Mouse (Mus musculus): ENCODE measurements at regions not wholly inside any gene's neighbourhood (a gene's known extent, or its start where the extent isn't known, plus 50 kb on each side); places are given as distances from the start of the nearest gene placed in this dataset.

DNA sequence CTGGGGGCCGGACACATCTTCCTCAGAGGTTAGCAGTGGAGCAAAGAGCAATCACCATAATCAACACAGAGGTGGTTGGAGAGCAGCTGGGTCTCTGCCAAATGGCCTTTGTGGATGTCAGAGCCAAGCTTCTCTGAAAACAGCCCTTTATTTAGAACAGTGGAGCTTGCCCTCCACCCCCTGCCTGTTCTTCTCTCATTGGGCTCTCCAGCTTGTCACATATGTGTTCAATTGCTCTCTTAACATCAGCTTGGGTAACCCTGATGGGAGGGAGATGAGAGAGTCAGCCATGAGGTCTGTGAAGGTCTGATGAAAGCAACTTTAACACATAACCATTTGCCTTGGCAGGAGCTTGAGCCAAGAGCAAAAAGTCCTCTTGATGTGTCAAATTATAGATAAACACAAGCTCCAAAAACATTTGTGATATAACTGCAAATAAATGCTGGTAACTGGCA, 140.1 kb upstream of the Spdl1 start:
- DNase-seq, result no peak
- H3K9ac ChIP-seq, result no peak overlapping the region
- no peak overlapping the region for H3K4me2 ChIP-seq
- no peaks in the 10 kb centered on the region for H3K9me3 ChIP-seq (replicated peaks)
- no peak overlapping the region for H3K27ac ChIP-seq
- no peak for ATAC-seq (ENCODE audit: low read depth)
- H3K27me3 ChIP-seq, result no peaks in the 10 kb centered on the region
- no peak overlapping the region for H3K4me3 ChIP-seq (replicated peaks)
- H3K4me1 ChIP-seq (replicated peaks), result no peaks in the 10 kb centered on the region
- H3K36me3 ChIP-seq, result no peaks in the 10 kb centered on the region
- 26% methylated on average over 1 of the region's 1 CpGs for WGBS (ENCODE audit: insufficient replicate concordance)

DNA sequence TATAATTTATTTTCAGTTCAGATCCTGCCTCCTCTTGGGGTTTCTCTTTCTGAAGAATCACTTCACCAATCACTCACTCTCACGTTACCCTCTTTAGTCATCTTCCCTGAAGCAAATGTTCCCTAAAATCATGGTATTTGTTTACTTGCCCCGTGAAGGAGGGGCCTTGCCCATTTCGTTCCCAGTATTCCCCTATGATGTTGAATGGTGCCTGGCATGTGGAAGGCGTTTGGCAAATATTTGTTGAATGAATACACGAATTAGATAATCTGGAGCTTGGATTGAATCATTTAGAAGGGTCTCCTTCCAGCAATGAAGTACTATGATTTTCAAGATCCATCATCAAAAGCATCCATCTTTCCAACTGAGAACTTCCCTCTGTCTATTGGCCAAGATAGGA, 139.6 kb upstream of the Spdl1 start:
- H3K36me3 ChIP-seq, result no peaks in the 10 kb centered on the region
- H3K4me1 ChIP-seq (replicated peaks), result no peaks in the 10 kb centered on the region
- no peak overlapping the region for H3K27ac ChIP-seq
- ATAC-seq (ENCODE audit: low read depth) (no peak), DNase-seq (no peak)
- H3K9ac ChIP-seq, result no peak overlapping the region
- H3K9me3 ChIP-seq (replicated peaks), result no peaks in the 10 kb centered on the region
- no peaks in the 10 kb centered on the region for H3K27me3 ChIP-seq
- 36% methylated on average over 5 of the region's 5 CpGs for WGBS (ENCODE audit: insufficient replicate concordance)
- H3K4me2 ChIP-seq, result no peak overlapping the region
- no peak overlapping the region for H3K4me3 ChIP-seq (replicated peaks)

DNA sequence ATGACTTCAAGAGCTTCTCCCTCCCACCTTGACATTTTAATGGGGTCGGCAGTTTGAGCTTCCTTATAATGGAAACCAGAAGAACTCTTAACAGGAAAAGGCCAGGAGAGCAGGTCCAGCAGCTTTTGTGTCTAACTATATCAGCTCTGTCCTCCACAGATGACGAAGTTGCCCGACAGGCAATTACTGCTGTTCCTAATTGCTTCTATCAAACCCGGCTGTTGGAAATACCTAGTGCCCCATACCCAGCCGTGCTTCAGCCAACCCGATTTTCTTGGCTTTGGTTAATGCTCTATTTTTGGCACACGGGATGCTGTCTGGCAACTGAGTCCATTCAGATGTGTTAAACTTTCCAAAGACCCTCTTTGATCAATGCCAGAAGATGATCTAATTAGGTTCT, 125.8 kb upstream of the Spdl1 start:
- Histone ChIP-seq H3K4me3 (replicated peaks) (no peak overlapping the region), H3K4me2 (no peak overlapping the region), H3K36me3 (no peaks in the 10 kb centered on the region), H3K27ac (no peak overlapping the region), H3K9ac (no peak overlapping the region), H3K4me1 (replicated peaks) (no peaks in the 10 kb centered on the region), H3K27me3 (no peaks in the 10 kb centered on the region), H3K9me3 (replicated peaks) (no peaks in the 10 kb centered on the region)
- 61% methylated on average over 7 of the region's 7 CpGs for WGBS (ENCODE audit: insufficient replicate concordance)
- no peak for DNase-seq
- ATAC-seq (ENCODE audit: low read depth), result no peak

DNA sequence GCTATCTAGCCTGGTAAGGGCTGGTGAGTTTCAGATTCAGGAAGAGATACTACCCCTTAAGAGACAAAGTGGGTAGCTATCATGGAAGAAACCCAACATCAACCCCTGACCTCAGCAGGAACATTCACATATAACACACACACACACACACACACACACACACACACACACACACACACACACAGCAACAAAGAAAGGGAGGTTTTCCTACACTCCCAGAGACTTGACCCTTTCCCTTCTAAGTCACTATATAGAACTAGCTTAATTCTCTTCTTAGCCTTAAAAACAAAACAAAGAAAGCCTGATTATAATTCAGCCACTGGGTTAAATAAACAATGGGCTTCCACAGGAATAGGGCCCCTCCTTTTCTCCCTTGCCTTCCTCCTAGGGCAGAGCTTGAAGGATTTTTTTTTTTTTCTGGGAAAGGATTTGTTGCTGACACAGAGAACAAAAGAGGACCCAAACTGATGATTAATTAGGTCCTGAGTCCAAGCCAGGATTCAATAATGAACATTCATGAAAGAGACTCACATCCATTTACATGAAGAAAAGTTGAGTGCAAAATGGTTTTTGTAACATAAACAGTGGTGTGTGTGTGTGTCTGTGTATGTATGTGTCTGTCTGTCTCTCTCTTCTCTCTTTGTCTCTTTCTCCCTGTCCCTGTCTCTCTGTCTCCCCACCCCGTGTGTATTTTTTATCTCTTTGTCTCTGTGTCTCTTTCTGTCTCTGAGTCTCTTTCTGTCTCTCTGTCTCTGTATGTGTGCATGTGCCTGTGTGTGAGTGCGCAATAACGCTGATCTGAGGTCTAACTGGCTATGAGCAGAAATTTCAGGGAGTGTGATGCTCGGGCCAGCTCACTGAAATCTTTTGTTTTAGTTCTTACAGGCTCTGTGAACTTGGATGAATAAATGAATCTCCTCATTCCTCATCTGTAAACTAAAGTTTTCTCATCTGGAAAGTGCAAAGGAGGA, 108.3 kb upstream of the Spdl1 start:
- no peak for ATAC-seq (ENCODE audit: low read depth)

DNA sequence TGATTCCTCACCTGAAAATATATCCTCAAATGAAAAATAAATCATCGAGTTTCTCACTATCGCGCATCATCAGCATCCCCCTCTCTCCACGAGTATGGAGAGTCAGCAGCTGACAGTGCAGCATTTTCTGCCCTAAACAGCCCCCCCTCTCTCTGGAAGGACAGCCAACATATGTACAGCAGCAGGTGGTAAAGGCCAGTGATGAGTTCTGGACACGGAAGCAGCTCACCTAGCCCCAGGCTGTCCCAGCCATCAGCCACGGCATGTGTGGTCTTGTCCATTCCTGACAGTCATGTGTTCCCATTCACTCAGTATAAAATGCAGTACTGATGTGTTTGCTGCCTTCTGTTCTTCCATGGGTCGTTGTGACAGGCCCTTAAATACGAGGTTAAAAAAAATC, 106.7 kb upstream of the Spdl1 start:
- no peaks in the 10 kb centered on the region for H3K27me3 ChIP-seq
- H3K9ac ChIP-seq, result no peak overlapping the region
- H3K27ac ChIP-seq, result no peak overlapping the region
- no peaks in the 10 kb centered on the region for H3K36me3 ChIP-seq
- H3K4me1 ChIP-seq (replicated peaks), result no peaks in the 10 kb centered on the region
- no peaks in the 10 kb centered on the region for H3K9me3 ChIP-seq (replicated peaks)
- H3K4me2 ChIP-seq, result no peak overlapping the region
- ATAC-seq (ENCODE audit: low read depth), result no peak
- no peak for DNase-seq
- H3K4me3 ChIP-seq (replicated peaks), result no peak overlapping the region
- WGBS (ENCODE audit: insufficient replicate concordance), result 62% methylated on average over 8 of the region's 8 CpGs

More for the DNA sequence above, 108.3 kb upstream of the Spdl1 start:
- 54% methylated on average over 4 of the region's 4 CpGs for WGBS (ENCODE audit: insufficient replicate concordance)
- Histone ChIP-seq H3K9ac (no peak overlapping the region), H3K4me1 (replicated peaks) (no peaks in the 10 kb centered on the region), H3K4me3 (replicated peaks) (no peak overlapping the region), H3K27ac (no peak overlapping the region), H3K27me3 (no peaks in the 10 kb centered on the region), H3K36me3 (no peaks in the 10 kb centered on the region), H3K4me2 (no peak overlapping the region), H3K9me3 (replicated peaks) (no peaks in the 10 kb centered on the region)
- DNase-seq, result no peak

DNA sequence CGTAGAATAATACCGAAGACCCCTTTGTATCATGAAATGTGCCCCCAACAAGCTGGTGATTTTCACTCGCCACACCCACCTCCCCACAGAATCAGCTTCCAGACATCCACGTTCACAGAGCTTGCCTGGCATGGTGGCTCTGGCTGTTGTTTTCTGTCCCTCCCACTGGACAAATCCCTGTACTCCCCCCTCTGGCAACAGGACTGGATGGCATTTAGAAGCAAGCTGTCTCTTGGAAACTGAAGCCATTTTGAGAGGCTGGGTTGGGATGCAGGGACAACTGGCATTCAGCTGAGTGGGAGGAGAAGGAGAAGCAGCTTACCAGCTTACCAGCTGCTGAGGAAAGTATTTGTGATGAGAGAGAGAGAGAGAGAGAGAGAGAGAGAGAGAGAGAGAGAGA, 105.6 kb upstream of the Spdl1 start:
- WGBS (ENCODE audit: insufficient replicate concordance), result 64% methylated on average over 4 of the region's 4 CpGs
- DNase-seq (no peak), ATAC-seq (ENCODE audit: low read depth) (no peak)
- H3K9ac ChIP-seq, result no peak overlapping the region
- no peaks in the 10 kb centered on the region for H3K4me1 ChIP-seq (replicated peaks)
- no peaks in the 10 kb centered on the region for H3K27me3 ChIP-seq
- H3K9me3 ChIP-seq (replicated peaks), result no peaks in the 10 kb centered on the region
- no peak overlapping the region for H3K4me2 ChIP-seq
- no peaks in the 10 kb centered on the region for H3K36me3 ChIP-seq
- no peak overlapping the region for H3K27ac ChIP-seq
- no peak overlapping the region for H3K4me3 ChIP-seq (replicated peaks)

DNA sequence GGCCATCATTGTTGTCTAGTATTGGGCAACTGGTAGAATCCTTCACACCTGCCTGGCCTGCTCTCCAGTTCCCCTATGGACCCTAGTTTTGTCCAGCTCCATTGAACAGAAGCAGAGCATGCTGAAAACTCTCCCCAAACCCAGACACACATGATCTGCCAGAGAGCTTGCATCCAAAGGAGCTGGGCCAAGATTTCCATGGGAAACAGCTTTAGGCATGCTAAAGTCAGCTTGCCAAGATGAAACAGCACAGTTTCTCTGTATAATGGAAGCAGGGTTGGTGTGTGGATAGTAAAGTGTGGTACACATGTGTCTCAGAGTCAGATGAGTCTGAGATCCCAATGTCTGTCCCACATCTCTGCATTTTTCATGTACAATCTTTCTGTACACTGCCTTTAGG, 98.8 kb upstream of the Spdl1 start:
- no peak for DNase-seq
- Histone ChIP-seq H3K9me3 (replicated peaks) (no peaks in the 10 kb centered on the region), H3K9ac (no peak overlapping the region), H3K4me3 (replicated peaks) (no peak overlapping the region), H3K4me1 (replicated peaks) (no peaks in the 10 kb centered on the region), H3K4me2 (no peak overlapping the region), H3K36me3 (no peaks in the 10 kb centered on the region), H3K27me3 (no peaks in the 10 kb centered on the region), H3K27ac (no peak overlapping the region)
- no peak for ATAC-seq (ENCODE audit: low read depth)

DNA sequence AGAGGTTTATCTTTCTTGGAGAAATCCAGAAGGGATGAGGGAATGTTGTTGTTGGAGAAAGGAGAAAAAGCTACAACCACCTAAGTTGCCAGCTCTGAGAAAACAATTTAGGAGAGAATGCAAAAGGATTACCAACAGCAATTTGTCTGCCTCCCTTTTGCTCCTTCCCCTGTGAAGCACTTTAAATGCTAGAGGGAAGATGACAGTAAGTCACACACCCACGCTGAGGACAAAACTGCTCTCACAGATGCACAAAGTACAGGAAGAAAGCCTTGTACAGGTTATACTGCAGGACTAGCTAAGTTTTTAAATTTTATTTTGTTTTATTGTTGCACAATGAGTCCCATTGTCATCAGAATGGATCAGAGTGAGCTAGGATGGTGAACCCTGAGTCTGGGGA, 83.7 kb upstream of the Spdl1 start:
- 42% methylated on average over 1 of the region's 1 CpGs for WGBS (ENCODE audit: insufficient replicate concordance)

DNA sequence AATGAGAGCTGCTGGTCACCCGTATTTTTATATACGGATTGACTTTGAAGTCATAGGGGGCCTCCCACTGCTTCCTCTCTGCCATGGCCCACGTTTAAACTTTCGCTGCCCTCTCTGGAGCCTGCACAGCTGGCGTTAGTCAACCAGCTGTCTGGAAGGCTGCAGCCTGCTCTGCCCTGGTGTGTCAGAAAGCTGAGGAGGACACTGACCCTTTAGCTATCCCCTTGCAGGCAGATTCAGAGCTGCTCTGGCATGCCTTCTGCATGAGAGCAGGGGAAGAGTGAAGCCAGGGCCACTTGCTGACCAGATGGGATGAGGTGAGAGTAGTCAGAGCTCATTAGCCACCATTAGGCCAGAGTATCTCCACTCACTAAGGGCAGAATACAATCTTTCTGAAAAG, 76.4 kb upstream of the Spdl1 start:
- no peak for DNase-seq
- Histone ChIP-seq H3K4me2 (no peak overlapping the region), H3K4me3 (replicated peaks) (no peak overlapping the region), H3K27me3 (no peaks in the 10 kb centered on the region), H3K27ac (no peak overlapping the region), H3K9ac (no peak overlapping the region), H3K36me3 (no peaks in the 10 kb centered on the region), H3K9me3 (replicated peaks) (no peaks in the 10 kb centered on the region), H3K4me1 (replicated peaks) (no peaks in the 10 kb centered on the region)
- ATAC-seq (ENCODE audit: low read depth), result no peak
- 44% methylated on average over 5 of the region's 5 CpGs for WGBS (ENCODE audit: insufficient replicate concordance)

More for the DNA sequence above, 83.7 kb upstream of the Spdl1 start:
- no peaks in the 10 kb centered on the region for H3K36me3 ChIP-seq
- H3K4me1 ChIP-seq (replicated peaks), result no peaks in the 10 kb centered on the region
- no peak for ATAC-seq (ENCODE audit: low read depth)
- no peak overlapping the region for H3K27ac ChIP-seq
- DNase-seq, result no peak
- no peak overlapping the region for H3K9ac ChIP-seq
- H3K9me3 ChIP-seq (replicated peaks), result no peaks in the 10 kb centered on the region
- H3K27me3 ChIP-seq, result no peaks in the 10 kb centered on the region
- H3K4me3 ChIP-seq (replicated peaks), result no peak overlapping the region
- no peak overlapping the region for H3K4me2 ChIP-seq

DNA sequence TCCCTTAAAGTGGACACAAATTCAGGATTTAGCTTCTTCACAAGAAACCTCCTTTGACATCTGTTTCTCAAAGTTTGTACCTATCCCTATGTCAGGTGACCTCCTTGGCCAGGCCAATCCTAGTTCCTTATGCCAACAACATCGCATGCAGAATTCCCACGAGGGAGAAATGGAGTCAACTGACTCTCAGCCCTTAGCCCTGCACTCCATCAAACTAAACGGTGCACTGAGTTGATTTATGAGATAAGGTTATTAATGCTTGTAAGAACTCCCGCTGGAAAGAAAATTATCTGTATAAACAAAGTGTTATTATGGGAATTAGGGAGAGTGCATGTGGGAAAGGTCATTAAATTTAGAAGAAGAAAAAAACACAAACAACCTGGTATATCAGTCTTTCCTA, 70.8 kb upstream of the Spdl1 start:
- no peak for ATAC-seq (ENCODE audit: low read depth)
- no peaks in the 10 kb centered on the region for H3K27me3 ChIP-seq
- no peak overlapping the region for H3K4me3 ChIP-seq (replicated peaks)
- H3K4me1 ChIP-seq (replicated peaks), result no peaks in the 10 kb centered on the region
- H3K4me2 ChIP-seq, result no peak overlapping the region
- H3K36me3 ChIP-seq, result no peaks in the 10 kb centered on the region
- 59% methylated on average over 4 of the region's 4 CpGs for WGBS (ENCODE audit: insufficient replicate concordance)
- no peaks in the 10 kb centered on the region for H3K9me3 ChIP-seq (replicated peaks)
- no peak for DNase-seq
- H3K9ac ChIP-seq, result no peak overlapping the region
- H3K27ac ChIP-seq, result no peak overlapping the region

DNA sequence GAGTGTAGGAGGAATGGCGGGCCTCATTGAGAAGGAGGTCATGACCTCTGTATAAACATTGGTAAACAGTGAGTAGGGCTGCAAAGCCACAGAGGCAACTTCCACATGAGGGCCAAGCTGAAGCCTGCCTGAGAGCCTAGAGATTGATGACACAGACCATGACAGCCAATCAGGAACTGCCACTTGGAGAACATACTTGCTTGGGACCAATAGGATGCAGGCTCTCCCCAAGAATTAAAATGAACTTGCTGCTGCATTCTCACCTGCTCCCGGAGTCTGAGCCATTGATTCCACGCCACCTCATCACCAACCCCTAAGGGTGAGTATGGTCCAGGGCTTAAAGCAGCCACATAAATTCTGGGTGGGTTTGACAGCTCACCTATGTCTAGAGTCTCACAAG, 66.0 kb upstream of the Spdl1 start:
- Histone ChIP-seq H3K27me3 (no peaks in the 10 kb centered on the region), H3K4me1 (replicated peaks) (no peaks in the 10 kb centered on the region), H3K9me3 (replicated peaks) (no peaks in the 10 kb centered on the region), H3K27ac (no peak overlapping the region), H3K4me3 (replicated peaks) (no peak overlapping the region), H3K4me2 (no peak overlapping the region), H3K36me3 (no peaks in the 10 kb centered on the region), H3K9ac (no peak overlapping the region)
- no peak for DNase-seq
- WGBS (ENCODE audit: insufficient replicate concordance), result 47% methylated on average over 3 of the region's 3 CpGs
- no peak for ATAC-seq (ENCODE audit: low read depth)

DNA sequence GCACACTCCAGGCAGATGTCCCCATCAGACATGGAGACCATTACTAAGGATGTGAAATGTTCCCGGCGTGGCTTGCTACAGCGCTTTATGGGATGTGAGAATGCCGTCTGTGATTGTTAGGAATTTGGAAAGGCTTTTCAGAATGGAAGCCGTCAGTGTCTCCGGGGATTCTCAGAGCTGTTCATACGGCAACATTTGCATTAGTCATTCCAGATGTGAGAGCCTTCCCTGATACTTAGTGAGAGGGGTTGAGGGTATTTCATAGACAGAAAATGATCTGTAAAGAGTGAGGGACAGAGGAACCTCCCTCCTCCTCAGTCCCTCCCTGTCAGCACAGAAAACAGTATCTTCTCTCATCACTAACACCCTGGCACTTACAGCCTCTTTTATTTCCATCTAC, 62.2 kb upstream of the Spdl1 start:
- ATAC-seq (ENCODE audit: low read depth), result no peak
- no peaks in the 10 kb centered on the region for H3K9me3 ChIP-seq (replicated peaks)

More for the DNA sequence above, 62.2 kb upstream of the Spdl1 start:
- no peaks in the 10 kb centered on the region for H3K36me3 ChIP-seq
- no peaks in the 10 kb centered on the region for H3K4me1 ChIP-seq (replicated peaks)
- no peak overlapping the region for H3K9ac ChIP-seq
- no peaks in the 10 kb centered on the region for H3K27me3 ChIP-seq
- H3K4me3 ChIP-seq (replicated peaks), result no peak overlapping the region
- H3K4me2 ChIP-seq, result no peak overlapping the region
- WGBS (ENCODE audit: insufficient replicate concordance), result 75% methylated on average over 7 of the region's 7 CpGs
- no peak for DNase-seq
- H3K27ac ChIP-seq, result no peak overlapping the region

Measured in liver, embryonic 13.5 days (tissue).